Mouse (Mus musculus) heart, adult 2 months (tissue): ENCODE measurements at regions not wholly inside any gene's neighbourhood (a gene's known extent, or its start where the extent isn't known, plus 50 kb on each side); places are given as distances from the start of the nearest gene placed in this dataset.

Experiments
- DNase-seq, 2 experiments: peaks; one replicate each; pipeline ENCODE4 v3.0.0; 2021
- H3K27ac ChIP-seq: fragments of 200-600 bp; 2 replicates; pipeline ENCODE4 v1.8.1; 2022
- H3K27me3 ChIP-seq: fragments of 200-500 bp; 2 replicates; pipeline ENCODE4 v1.6.1; 2012; ENCODE audit warnings: mild to moderate bottlenecking, low read length, inconsistent platforms, mixed read lengths; ENCODE audit not compliant: control insufficient read depth, insufficient read depth
- H3K36me3 ChIP-seq: fragments of 200-500 bp; 2 replicates; pipeline ENCODE4 v1.6.1; 2012; ENCODE audit warnings: low read length, inconsistent platforms; ENCODE audit not compliant: control insufficient read depth, insufficient read depth
- H3K4me1 ChIP-seq: fragments of 200-500 bp; 2 replicates; pipeline ENCODE4 v1.6.1; 2011; ENCODE audit warnings: low read length; ENCODE audit not compliant: control insufficient read depth, insufficient read depth
- H3K4me3 ChIP-seq: fragments of 200-600 bp; 2 replicates; pipeline ENCODE4 v1.8.1; 2022
- H3K79me2 ChIP-seq: fragments of 200-500 bp; replicated peaks from 2 replicates; pipeline ENCODE4 v1.6.1; 2012; ENCODE audit warnings: mild to moderate bottlenecking, inconsistent platforms, low read length, moderate library complexity, mixed read lengths; ENCODE audit not compliant: control insufficient read depth, insufficient read depth
- H3K9ac ChIP-seq: fragments of 200-500 bp; 2 replicates; pipeline ENCODE4 v1.6.1; 2012; ENCODE audit warnings: low read depth, mild to moderate bottlenecking, control low read depth, inconsistent platforms, low read length, mixed read lengths
- CTCF ChIP-seq: fragments of 200-600 bp; IDR thresholded peaks from 2 replicates; pipeline ENCODE4 v1.8.1; 2022; ENCODE audit warnings: antibody characterized with exemption, mild to moderate bottlenecking, moderate library complexity
- EP300 ChIP-seq: fragments of 200-500 bp; IDR thresholded peaks from 2 replicates; pipeline ENCODE4 v1.6.1; 2011; ENCODE audit warnings: low read depth, low read length, control low read depth; ENCODE audit not compliant: insufficient read depth
- POLR2A ChIP-seq: fragments of 200-500 bp; IDR thresholded peaks from 2 replicates; pipeline ENCODE4 v1.6.1; 2011; ENCODE audit warnings: mild to moderate bottlenecking, low read depth, low read length, control low read depth; ENCODE audit not compliant: insufficient read depth
- WGBS: fragments of 180-500 bp; shearing (Covaris S2); methylation state at CpG from one replicate; pipeline ENCODE4 v1.1.7; 2018; 5-methylcytosine and 5-hydroxymethylcytosine counted together
- intact Hi-C: fragments of 180-260 bp; cut with DNase I; formaldehyde crosslinking; loops from one replicate; pipeline ENCODE4 v1.15.1; 2025

- Histone ChIP-seq H3K36me3 (no peaks in the 10 kb centered on the region), H3K9ac (no peak overlapping the region), H3K4me1 (no peaks in the 10 kb centered on the region), H3K27ac (no peak overlapping the region), H3K27me3 (no peaks in the 10 kb centered on the region), H3K79me2 (no peaks in the 10 kb centered on the region), H3K4me3 (no peak overlapping the region)
- intact Hi-C loops = no loop called here
- 87% methylated on average over 2 of the region's 2 CpGs for WGBS
- DNase-seq = no peak
- no peak for TF ChIP-seq POLR2A
- TF ChIP-seq CTCF = no peak
- no peak for TF ChIP-seq EP300
Observed at GRCm38 (mm10) chr8:34605031-34605430, 493.5 kb upstream of the Gm10131 start.

- Histone ChIP-seq H3K79me2 (no peaks in the 10 kb centered on the region), H3K27ac (no peak overlapping the region), H3K27me3 (no peaks in the 10 kb centered on the region), H3K4me3 (no peak overlapping the region), H3K36me3 (no peaks in the 10 kb centered on the region), H3K4me1 (no peaks in the 10 kb centered on the region), H3K9ac (no peak overlapping the region)
- TF ChIP-seq POLR2A (no peak), CTCF (no peak), EP300 (no peak)
- intact Hi-C loops = no loop called here
- DNase-seq = no peak
- 42% methylated on average over 2 of the region's 2 CpGs for WGBS
Observed at GRCm38 (mm10) chr8:34604581-34604980, 493.0 kb upstream of the Gm10131 start.

GRCm38 (mm10) chr8:34601426-34601953 is 490.0 kb upstream of the Gm10131 start:
- Histone ChIP-seq H3K36me3 (no peaks in the 10 kb centered on the region), H3K4me3 (no peak overlapping the region), H3K4me1 (no peaks in the 10 kb centered on the region), H3K27me3 (no peaks in the 10 kb centered on the region), H3K9ac (no peak overlapping the region), H3K27ac (no peak overlapping the region), H3K79me2 (no peaks in the 10 kb centered on the region)
- no peak for TF ChIP-seq POLR2A
- no peak for TF ChIP-seq CTCF
- DNase-seq = no peak
- WGBS = 85% methylated on average over 3 of the region's 3 CpGs
- intact Hi-C loops = no loop called here

DNA sequence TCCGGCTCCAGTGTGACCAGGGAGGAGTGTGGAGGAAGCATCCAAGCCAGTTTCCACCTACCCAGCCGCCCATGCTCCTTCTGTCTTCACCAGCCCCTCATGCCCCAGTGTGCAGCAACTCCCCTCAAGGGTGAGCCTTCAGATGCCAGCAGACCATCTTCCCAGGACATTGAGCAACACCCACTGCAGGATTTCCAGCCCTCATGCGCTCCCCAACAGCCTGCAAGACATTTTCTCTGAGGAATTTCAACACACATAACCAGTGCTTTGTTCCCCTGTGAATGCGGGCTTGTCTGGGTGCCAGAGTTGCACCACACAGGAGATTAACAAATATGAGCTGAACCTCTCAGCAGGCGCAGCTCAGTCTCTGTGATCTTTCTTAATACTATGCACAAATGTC is 489.3 kb upstream of the Gm10131 start:
- no peaks in the 10 kb centered on the region for H3K27me3 ChIP-seq
- H3K27ac ChIP-seq = no peak overlapping the region
- peak in 1 of 2 experiments; percentile 31 for DNase-seq
- TF ChIP-seq EP300 = no peak
- no peak for TF ChIP-seq CTCF
- no peak for TF ChIP-seq POLR2A
- 67% methylated on average over 5 of the region's 5 CpGs for WGBS
- no peaks in the 10 kb centered on the region for H3K79me2 ChIP-seq
- H3K4me3 ChIP-seq = no peak overlapping the region
- no peaks in the 10 kb centered on the region for H3K36me3 ChIP-seq
- H3K4me1 ChIP-seq = no peaks in the 10 kb centered on the region
- H3K9ac ChIP-seq = no peak overlapping the region
- intact Hi-C loops = no loop called here

DNA sequence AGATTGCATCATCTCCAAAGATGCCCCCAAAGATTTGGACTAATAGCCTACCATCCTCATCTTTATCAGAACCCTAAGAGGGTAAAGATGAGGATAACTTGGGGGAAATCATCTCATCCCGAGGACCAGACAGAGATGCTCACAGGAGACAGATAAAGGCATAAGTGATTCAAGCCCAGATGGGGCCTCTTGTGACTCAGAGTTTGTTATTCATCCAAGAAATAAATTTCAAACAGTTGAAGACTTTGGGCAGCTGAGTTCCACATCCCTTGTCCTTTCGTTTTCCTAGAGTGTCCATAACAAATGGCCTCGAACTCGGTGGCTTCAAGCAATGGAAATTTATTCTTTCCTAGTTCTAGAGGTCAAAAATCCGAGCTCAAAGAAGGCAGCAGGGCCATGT is 485.1 kb upstream of the Gm10131 start:
- no peak overlapping the region for H3K9ac ChIP-seq
- H3K36me3 ChIP-seq = no peaks in the 10 kb centered on the region
- no peak for DNase-seq
- intact Hi-C loops = no loop called here
- H3K4me3 ChIP-seq = no peak overlapping the region
- H3K79me2 ChIP-seq = no peaks in the 10 kb centered on the region
- no peaks in the 10 kb centered on the region for H3K4me1 ChIP-seq
- no peaks in the 10 kb centered on the region for H3K27me3 ChIP-seq
- H3K27ac ChIP-seq = no peak overlapping the region
- 67% methylated on average over 5 of the region's 5 CpGs for WGBS
- TF ChIP-seq EP300 (no peak), CTCF (no peak), POLR2A (no peak)

DNA sequence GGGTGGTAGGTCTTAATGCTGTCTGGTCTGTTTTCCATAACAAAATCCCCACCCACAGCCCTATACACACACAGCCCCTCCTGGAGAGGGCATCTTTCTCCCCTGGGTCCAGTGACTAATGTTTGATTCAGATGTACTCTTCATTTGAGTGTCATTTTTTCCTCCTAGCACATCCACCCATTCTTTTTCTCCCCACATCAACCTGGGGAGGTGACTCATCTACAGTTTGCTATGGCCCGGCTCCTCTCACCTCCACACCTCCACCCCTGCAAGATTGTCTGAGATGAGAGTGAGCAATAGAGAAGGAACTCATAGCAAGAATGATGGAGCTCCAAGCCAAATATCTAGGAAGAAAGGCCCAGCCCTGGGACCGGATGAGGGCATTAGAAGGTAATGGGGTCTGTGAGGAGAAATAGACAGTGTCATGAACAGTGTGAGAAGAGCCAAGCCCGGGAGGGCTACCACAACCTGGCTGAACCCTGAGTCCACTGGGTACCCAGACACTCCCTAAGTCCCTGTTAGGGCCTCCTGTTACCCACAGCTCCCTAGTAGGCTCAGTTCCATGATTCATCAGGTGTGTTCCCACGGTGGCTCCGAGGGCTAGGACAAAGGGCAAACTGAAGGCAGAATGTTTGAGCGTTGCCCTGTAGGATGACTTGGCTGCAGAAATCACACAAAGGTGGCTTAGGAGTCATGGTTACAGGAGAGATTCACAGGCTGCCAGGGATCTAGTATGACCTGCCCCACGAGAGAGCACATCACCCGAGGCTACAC is 479.6 kb upstream of the Gm10131 start:
- Histone ChIP-seq H3K36me3 (no peaks in the 10 kb centered on the region), H3K79me2 (no peaks in the 10 kb centered on the region), H3K27ac (no peak overlapping the region), H3K4me3 (no peak overlapping the region), H3K27me3 (0 out of 2 replicates have a peak, but pooled peaks cover 3% of the 10 kb centered on the region), H3K4me1 (no peaks in the 10 kb centered on the region), H3K9ac (no peak overlapping the region)
- intact Hi-C loops = no loop called here
- 88% methylated on average over 8 of the region's 8 CpGs for WGBS
- DNase-seq = no peak
- TF ChIP-seq POLR2A = no peak
- TF ChIP-seq CTCF = no peak
- TF ChIP-seq EP300 = no peak
